16 mouse cellular contexts compared by ENCODE assay signal in genomic region chr2:71200485-71200884, GRCm38 (mm10).
"Had no signal": no experiment of that assay in that cellular context is flagged by ENCODE, and none has a peak within 500 bp of the region (broad histone marks: within the 10 kb centered on the region; RNA-seq: fewer than 3 reads in every experiment).

No protein-coding gene starts in this region.

- H3K4me3 ChIP-seq: midbrain, embryonic 10.5 days; midbrain, embryonic 13.5 days; myocyte; neural tube, embryonic 13.5 days; neural tube, embryonic 15.5 days had no signal

- H3K9ac ChIP-seq: lung, embryonic 14.5 days; midbrain, embryonic 13.5 days; neural tube, embryonic 13.5 days; neural tube, embryonic 15.5 days had no signal

- H3K36me3 ChIP-seq: midbrain, embryonic 10.5 days; midbrain, embryonic 13.5 days; neural tube, embryonic 13.5 days; neural tube, embryonic 15.5 days had no signal

- DNase-seq: lung, adult 18-20 months; lung, embryonic 14.5 days; lung, postnatal 10 days; lung, postnatal 4 days; retina, postnatal 1 day; right cerebral cortex, postnatal 14 days; spleen, adult 18-20 months; thymus, adult 18-20 months; thymus, postnatal 14 days; thymus, postnatal 36 days had no signal

- H3K27ac ChIP-seq: midbrain, embryonic 10.5 days; midbrain, embryonic 13.5 days; neural tube, embryonic 13.5 days; neural tube, embryonic 15.5 days had no signal

- H3K4me2 ChIP-seq: lung, embryonic 14.5 days; midbrain, embryonic 13.5 days; neural tube, embryonic 13.5 days; neural tube, embryonic 15.5 days had no signal

- H3K27me3 ChIP-seq: midbrain, embryonic 13.5 days; neural tube, embryonic 13.5 days; neural tube, embryonic 15.5 days had no signal

- ATAC-seq: midbrain, embryonic 13.5 days; midbrain, embryonic 16.5 days had no signal

- H3K9me3 ChIP-seq: midbrain, embryonic 10.5 days; midbrain, embryonic 13.5 days; neural tube, embryonic 13.5 days; neural tube, embryonic 15.5 days had no signal

- H3K4me1 ChIP-seq: midbrain, embryonic 10.5 days; midbrain, embryonic 13.5 days; neural tube, embryonic 15.5 days had no signal
